Mouse (Mus musculus) T-cell, adult 2 months (primary cell): Measurements from ENCODE around the gene Selenop.
"Not testable (repeated sequence)": the region's sequence is repeated elsewhere in the genome, so short reads cannot be mapped to it uniquely, and the experiment has no call there.

ENCODE experiments used
- DNase-seq: peaks from one replicate; pipeline ENCODE4 v3.0.0; 2022; ENCODE audit warnings: low spot score

Gene Selenop

GRCm38 (mm10) chr15:3268247-3268646 lies at the start of gene Selenop:
Gene Selenop, plus strand, starts transcription at chr15:3268547.
- DNase-seq, result no peak

- not testable (repeated sequence) for DNase-seq
Measured at GRCm38 (mm10) chr15:3218668-3219067, 49.7 kb upstream of the Selenop start.

GRCm38 (mm10) chr15:3222803-3223437 lies 45.4 kb upstream of the Selenop start:
- DNase-seq, result no peak

DNA sequence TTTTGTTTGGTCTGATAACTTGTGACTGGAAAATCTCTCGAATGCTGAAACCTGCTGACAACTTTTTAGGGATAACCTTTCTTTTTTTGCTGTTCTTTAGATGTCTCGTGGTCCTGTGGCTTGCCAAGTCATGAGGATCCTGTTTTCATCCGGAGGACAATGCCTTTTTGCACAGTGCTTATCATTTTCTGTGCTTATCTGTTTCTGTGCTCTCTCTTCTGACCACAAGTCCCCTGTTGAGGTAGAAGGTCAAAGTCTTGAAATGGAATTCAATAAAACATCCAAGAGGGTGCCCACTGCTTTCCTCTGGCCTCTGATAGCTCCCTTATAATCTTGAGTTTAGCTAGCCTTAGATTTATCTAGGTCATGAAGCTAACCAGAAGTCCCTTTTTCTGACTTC lies 41.8 kb upstream of the Selenop start:
- DNase-seq, result no peak

GRCm38 (mm10) chr15:3228185-3228584 lies 40.2 kb upstream of the Selenop start:
- no peak for DNase-seq

DNA sequence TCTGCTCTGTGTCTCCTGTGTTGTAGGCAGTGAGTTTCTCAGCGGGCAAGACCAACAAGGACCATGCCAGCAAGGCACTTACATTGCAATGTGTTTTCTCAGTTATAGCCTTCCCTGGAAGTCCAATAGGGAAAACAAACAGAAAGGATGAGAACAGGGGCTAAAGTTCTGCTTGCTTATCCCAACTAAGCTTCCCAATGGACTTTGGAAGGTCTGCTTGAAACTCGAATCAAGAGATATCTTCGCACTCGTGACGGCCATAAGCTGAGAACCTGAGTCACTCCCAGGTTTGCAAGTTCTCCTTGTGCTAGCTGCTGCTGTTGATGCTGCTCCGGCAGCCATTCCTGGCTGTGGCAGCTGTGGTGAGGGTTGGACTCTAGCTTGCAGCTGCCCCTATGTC lies 39.4 kb upstream of the Selenop start:
- DNase-seq, result no peak

- DNase-seq, result no peak
Measured at GRCm38 (mm10) chr15:3231004-3231403, 37.3 kb upstream of the Selenop start.

GRCm38 (mm10) chr15:3232168-3232835 lies 36.0 kb upstream of the Selenop start:
- no peak for DNase-seq

DNA sequence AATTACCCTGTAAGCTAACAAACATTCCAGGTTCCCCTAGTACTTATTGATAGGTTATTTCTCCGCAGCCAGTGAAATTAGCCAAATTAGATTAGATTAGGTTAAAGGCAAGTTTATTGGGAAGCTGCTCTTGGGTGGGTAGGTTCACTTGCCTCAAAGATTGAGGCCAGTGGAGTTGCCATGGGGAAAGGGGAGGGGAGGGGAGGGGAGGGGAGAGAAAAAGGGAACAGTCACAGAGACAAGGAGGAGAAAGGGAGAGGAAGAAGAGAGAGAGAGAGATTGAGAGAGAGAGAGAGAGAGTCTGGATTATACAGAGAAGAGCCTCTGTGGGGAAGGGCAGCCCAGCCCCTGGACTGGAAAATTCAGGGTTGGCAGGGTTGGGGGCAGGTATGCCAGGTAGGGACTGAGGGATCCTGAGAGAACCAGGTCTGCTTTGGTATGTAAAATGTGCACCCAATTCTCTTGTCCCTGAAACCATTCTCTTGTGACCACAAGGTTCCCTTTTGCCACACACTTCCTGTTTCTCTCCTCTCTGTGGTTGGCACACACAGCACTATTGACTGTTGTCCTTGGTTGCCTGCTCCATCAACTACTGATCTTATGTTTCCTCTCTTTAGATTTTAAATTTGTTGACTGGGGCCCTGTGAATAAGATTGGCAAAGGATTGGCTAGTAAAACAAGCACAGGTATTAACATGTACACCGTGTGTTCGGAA lies 34.4 kb upstream of the Selenop start:
- DNase-seq, result peak; percentile 48

DNA sequence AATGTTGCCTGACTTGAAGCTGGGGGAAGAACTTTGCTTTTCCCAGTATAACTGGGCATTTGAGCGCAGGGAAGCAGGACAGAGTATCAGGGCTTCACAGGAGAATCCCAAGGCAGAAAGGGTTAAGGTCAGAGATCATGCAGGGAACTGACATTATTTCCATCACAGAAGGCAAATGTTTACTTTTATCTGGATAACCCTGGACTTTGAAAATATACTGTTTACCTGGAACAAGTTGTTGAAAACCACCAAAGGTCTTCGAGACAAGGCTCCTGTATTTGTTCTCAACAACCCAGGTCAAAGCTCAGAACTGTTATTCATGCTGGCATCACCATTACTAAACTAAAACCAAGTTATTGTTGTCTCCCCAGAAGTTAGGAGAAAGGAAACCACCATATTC lies 32.0 kb upstream of the Selenop start:
- DNase-seq, result no peak

DNA sequence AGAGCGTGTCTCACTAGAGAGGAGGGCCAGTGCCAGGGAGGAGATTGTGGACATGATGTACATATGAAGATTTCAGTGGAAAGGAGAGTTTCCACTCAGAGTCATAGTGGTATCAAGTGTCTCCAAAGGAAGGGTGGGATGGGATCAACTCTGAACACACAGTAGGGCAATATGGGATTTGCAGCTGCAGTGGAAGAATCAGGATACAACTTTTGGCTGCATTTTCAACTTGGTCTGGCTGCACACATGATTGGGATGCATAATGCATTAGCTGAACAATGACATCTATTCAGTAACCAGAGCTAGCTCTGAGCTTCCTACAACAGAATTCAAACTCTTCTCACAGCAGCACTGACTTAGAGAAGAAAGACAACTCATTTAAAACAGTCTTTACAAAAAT lies 30.4 kb upstream of the Selenop start:
- DNase-seq, result no peak

DNA sequence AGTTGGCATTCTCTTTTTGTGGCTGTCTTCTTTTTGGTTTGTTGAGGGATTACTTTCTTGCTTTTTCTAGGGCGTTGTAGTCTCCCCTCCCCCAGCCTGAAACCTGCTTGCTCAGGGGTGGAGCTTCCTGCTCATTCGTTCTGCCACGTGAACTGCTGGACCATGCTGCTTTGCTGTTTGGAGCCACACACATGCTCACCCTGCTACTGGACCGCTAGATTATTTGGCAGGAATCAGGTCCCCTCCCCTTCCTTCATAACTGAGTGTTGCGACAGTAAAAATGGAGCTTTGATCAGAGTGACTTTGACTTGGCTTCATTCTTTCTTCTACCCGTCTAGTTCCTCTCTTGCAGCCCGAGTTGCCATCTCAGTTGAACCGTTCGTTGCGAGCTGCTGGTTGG lies 23.3 kb upstream of the Selenop start:
- not testable (repeated sequence) for DNase-seq

- no peak for DNase-seq
Measured at GRCm38 (mm10) chr15:3250620-3251019, 17.7 kb upstream of the Selenop start.

- no peak for DNase-seq
Measured at GRCm38 (mm10) chr15:3251031-3251717, 17.2 kb upstream of the Selenop start.

DNA sequence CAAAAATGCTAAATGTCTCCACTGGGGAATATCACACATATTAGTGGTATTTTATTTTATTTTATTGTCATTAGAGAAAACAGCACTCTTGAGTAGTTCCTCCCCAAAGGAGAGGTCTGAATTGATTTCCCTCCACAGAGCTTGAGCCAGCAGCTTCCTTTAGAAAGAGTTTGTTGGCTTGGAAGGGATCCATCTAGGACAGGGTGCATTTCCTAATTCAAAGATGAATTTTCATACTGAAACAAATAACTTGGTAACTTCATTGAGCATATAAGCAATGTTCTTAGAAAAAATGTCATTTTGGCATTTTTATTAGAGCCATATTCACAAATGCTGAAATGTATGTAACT lies 16.7 kb upstream of the Selenop start:
- no peak for DNase-seq

DNA sequence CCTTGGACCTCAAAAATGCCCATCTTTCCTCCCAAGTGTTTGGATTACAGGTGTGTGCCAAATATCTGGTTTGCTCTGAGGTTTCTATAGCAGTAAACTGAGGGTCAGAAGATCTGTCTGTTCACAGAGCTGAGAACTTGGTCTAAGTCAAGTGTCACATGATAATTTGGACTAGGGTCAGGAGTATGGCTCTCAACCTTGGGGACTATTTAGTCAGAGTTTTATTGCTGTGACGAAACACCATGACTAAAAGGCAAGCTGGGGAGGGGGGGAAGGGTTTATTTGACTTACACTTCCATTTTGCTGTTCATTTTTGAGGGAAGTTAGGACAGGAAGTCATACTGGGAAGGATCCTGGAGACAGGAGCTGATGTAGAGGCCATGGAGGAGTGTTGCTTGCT lies 9.3 kb upstream of the Selenop start:
- no peak for DNase-seq

GRCm38 (mm10) chr15:3260309-3260708 lies 8.0 kb upstream of the Selenop start:
- DNase-seq, result no peak

- DNase-seq, result no peak
Measured at GRCm38 (mm10) chr15:3262883-3263282, 5.5 kb upstream of the Selenop start.

DNA sequence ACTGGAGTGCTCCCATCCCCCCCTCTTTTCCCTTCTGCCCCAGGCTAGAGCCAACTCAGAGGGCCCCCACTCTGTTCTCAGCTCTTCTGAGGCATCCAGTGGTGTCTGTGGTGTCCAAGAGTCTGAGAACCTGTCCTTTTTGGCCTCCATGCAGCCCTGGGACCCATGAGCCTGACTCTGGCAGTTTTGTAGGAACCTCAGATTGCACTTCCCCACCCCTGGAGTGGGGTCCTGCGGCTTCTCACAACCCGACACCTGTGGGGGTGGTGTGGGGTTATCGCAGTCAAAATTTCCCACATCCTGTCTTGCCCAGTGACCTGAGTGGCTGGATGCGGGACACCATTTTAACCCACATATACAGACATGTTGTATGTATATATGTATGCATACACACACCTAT lies 4.1 kb upstream of the Selenop start:
- peak; percentile 10 for DNase-seq

DNA sequence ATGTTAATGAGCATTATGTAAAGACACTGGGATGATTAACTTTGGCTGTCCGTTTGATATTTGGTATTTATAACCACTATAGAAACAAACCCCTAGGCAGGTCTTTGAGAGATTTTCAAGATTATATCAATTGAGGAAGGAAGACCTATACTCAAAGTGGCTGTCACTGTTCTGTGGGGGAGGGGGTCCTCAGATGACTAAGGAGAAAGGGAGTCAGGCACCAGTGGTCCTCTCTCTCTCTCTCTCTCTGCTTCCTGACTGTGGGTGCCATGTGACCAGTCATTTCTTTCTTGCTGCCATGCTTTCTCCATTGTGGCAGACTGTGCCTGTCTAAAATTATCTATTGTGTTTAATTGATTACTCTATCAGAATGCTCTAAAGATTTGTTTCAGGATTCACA lies 3.5 kb upstream of the Selenop start:
- DNase-seq, result no peak

DNA sequence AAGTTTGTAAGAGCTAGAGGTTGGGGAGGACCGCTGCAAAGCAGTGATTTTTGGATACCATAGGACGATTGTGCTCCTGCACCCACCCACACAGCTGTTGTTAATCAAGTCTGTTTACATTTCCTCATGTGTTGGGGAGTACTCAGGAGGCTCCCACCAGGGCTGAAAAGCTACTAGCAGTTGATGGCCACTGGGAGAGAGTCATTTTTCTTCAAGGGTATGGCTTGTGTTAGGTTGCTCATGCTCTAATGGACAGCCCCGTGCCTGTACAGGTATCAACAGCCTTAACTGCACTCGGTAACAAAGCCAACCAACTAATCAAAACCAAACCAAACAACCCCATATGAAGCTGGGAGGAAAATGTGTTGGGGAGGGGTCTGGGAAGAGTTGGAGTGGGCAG lies 1.1 kb downstream of the Selenop start:
- no peak for DNase-seq

DNA sequence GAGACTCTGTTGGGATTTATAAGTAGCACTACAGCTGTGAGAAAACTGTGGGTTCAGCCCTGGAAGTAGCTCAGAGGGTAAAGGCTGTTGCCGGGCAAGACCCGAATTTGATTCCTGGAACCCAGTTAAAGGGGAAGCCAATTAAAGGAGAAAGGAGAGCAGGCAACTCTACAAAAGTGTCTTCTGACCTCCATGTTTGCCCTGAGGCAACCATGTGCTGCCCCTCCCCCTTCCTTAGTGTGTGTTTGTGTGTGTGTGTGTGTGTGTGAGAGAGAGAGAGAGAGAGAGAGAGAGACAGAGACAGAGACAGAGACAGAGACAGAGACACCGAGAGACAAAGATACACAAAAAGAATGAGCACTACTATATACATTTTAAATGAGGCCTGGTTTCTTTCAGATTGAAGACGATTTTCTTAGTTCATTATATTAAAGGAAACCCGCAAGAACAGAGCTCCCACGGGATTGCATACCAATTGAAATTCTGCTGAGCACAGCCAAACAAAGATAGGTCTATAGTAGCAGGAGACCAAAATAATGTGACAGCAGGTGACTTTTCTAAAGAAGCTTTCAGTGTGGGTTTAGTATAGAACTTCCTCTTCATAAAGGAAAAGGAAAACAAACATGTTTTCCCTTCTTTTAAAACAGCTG lies 1.8 kb downstream of the Selenop start:
- no peak for DNase-seq
